Mouse (Mus musculus) hindbrain, embryonic 15.5 days (tissue): ENCODE data around the gene Slc25a19. TPM values are rescaled to one million over a fixed set of nuclear protein-coding genes. Genes with fewer than 3 reads are reported as not detected.

ENCODE experiments used
- ATAC-seq: fragments of 200-750 bp; cut with Nextera tagmentation; 2 replicates; pipeline ENCODE4 v1.8.0; 2017; ENCODE audit warnings: low read depth, moderate number of reproducible peaks, moderate TSS enrichment; ENCODE audit not compliant: low FRiP score
- H3K27ac ChIP-seq: fragments of 300-500 bp; sonication (generic); replicated peaks from 2 replicates; pipeline ENCODE4 v1.5.1; 2015; ENCODE audit warnings: mild to moderate bottlenecking, inconsistent platforms
- H3K27me3 ChIP-seq: fragments of 300-500 bp; sonication (generic); 2 replicates; pipeline ENCODE4 v1.6.1; 2015; ENCODE audit warnings: control low read depth, inconsistent platforms
- H3K36me3 ChIP-seq: fragments of 300-500 bp; sonication (generic); 2 replicates; pipeline ENCODE4 v1.6.1; 2015; ENCODE audit warnings: control low read depth, inconsistent platforms
- H3K4me1 ChIP-seq: fragments of 300-500 bp; sonication (generic); replicated peaks from 2 replicates; pipeline ENCODE4 v1.6.1; 2015; ENCODE audit warnings: control low read depth, inconsistent platforms
- H3K4me2 ChIP-seq: fragments of 300-500 bp; sonication (generic); 2 replicates; pipeline ENCODE4 v1.6.1; 2015; ENCODE audit warnings: moderate library complexity, mild to moderate bottlenecking, inconsistent platforms
- H3K4me3 ChIP-seq: fragments of 300-500 bp; sonication (generic); 2 replicates; pipeline ENCODE4 v1.5.1; 2015; ENCODE audit warnings: mild to moderate bottlenecking, inconsistent platforms
- H3K9ac ChIP-seq: fragments of 300-500 bp; sonication (generic); 2 replicates; pipeline ENCODE4 v1.6.1; 2015; ENCODE audit warnings: inconsistent platforms
- H3K9me3 ChIP-seq: fragments of 300-500 bp; sonication (generic); 2 replicates; pipeline ENCODE4 v1.6.1; 2016; ENCODE audit warnings: control low read depth, inconsistent platforms
- WGBS: fragments of 180-500 bp; shearing (Covaris S2); methylation state at CpG from one replicate; pipeline ENCODE4 v1.1.7; 2015; 5-methylcytosine and 5-hydroxymethylcytosine counted together
- polyA plus RNA-seq: library from polyadenylated mRNA; unstranded; fragments of >200 nt; fragmentation: Nextera tagmentation; extraction: Ambion mirVana; gene quantifications from 2 replicates; pipeline ENCODE4 v1.2.1, GENCODE M21; 2015

Gene Slc25a19
- polyA plus RNA-seq, 1 experiment from 2014 or later: 47.1 TPM

DNA sequence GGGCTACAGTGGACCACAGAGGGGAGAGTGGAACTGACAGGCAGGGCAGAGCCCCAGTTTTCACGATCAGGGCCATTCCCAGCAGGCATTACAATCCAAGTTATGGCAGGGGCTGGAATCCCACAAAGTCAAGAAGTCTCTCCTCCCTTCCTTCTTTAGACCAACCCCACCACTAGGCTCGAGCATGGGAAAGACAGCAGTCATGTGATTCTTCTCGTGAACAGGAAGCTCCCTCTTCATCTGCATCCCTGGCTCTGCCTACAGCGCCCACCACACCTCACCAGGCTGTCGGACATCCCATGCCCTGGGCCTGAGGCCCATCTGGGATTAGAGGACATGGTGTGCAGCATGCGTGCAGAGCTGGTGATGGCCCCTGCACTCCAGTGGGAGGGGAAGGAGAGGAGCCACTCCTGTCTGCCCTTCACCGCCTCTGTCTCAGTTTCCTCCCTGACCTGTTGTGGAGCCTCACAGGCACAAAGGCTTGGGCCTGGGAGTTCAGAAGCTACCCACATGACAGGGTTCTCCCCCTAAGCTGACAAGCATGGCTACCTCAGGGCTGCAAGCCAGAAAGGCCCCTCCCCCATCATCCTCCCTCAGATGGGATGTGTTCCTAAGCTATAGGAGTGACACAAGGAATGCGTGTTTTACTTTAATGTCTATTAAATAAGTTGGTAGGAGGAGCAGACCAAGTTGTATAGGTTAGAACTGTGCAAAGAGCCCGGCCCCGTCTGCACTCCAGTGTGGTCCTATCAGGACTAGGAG is 13.6 kb downstream of the Slc25a19 start:
- no peak for ATAC-seq
- Histone ChIP-seq H3K4me3 (no peak overlapping the region), H3K4me2 (no peak overlapping the region), H3K9ac (no peak overlapping the region), H3K27ac (no peak overlapping the region), H3K4me1 (peaks cover 19% of the 10 kb centered on the region), H3K9me3 (no peaks in the 10 kb centered on the region), H3K36me3 (peaks cover 8% of the 10 kb centered on the region), H3K27me3 (peaks cover 6% of the 10 kb centered on the region; the same call in 1 of the 2 replicates)
- 88% methylated on average over 10 of the region's 10 CpGs for WGBS

DNA sequence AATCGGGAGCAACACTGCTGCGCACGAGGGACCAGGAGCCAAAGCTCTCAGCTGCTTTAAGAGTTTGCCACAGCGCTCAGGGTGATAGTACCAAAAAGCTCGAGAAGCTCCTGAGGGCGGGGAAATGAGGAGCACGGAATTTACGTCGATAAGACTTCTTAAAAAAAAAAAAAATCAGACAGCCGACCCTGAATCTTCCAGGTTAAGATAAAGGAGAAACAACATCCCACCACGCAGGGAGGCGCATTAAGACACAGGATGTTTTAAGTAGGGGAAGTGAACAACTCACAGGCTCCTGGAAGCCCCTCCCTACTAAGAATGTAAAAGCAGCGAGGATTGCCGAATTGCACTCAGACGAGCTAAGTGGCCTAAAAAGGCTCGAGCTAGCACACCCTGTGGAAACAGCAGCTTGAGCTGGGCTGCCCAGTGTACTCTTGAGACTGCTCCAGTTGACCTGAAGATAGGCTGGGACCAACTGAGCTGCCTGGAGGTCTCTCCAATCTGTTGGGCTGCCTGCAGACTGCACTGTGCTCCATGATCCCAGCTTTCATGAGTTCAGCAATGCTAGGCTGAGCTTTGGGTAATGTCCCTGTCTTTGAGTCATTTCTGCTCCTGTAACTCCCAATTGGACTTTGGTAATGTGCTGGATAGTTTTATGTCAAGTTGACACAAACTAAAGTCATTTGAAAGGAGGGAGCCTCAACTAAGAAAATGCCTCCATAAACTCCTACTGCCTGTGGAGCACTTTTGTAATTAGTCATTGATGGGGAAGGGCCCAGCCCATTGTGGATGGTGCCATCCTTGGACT is 14.8 kb downstream of the Slc25a19 start:
- peaks cover 19% of the 10 kb centered on the region for H3K4me1 ChIP-seq
- peak overlapping the region; percentile 67 for H3K4me3 ChIP-seq
- no peaks in the 10 kb centered on the region for H3K9me3 ChIP-seq
- peaks cover 11% of the 10 kb centered on the region for H3K36me3 ChIP-seq
- ATAC-seq: no peak
- H3K4me2 ChIP-seq: peak overlapping the region; percentile 93
- WGBS: 1% methylated on average over 16 of the region's 16 CpGs
- peaks cover 6% of the 10 kb centered on the region; the same call in 1 of the 2 replicates for H3K27me3 ChIP-seq
- peak overlapping the region; percentile 78 for H3K27ac ChIP-seq
- peak overlapping the region; percentile 61 for H3K9ac ChIP-seq

DNA sequence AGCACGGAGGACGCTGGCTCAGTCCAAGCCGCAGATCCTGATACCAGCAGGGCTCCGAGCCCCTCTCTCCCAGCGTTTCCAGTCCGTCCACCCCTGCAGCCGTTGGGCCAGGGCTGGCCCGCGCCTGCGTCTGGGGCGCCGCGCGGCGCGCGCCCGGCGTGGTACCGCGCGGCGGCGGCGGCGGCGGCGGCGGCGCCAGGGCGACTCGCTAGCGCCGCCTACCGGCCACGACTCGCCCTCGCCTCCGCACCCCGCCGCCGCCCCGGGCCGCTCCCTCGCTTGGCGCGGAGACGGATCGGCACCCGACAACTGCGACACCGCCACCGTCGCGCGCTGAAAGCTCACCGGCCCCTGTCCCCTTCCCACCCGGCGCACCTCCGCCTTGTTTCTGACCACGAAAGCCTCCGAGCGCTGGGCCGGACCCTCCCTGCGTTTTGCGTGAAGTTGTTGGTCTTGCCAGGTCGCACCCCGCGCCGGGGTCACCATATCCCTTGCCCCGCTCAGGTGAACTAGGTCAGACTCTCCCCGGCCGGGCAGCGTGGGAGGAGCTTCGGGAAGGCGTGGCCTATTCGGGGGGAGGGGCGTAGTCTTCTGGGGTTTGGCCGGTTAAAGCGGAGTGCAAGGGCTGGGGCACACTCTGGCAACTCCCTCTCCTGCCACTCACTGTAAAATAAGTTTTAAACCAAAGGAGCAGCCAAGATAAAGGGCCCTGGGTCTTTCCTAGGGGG is 15.5 kb downstream of the Slc25a19 start, which contains the start of gene Mif4gd:
Mif4gd (minus strand) TSS at position 560 of the 728 bp plus-strand sequence.
- WGBS: 1% methylated on average over 62 of the region's 80 CpGs
- ATAC-seq: peak; percentile 83
- Histone ChIP-seq H3K9ac (peak within 1 kb of the TSS; percentile 61), H3K27me3 (peaks cover 6% of the 10 kb centered on the region; the same call in 1 of the 2 replicates), H3K9me3 (no peaks in the 10 kb centered on the region), H3K27ac (peak within 1 kb of the TSS; percentile 78), H3K36me3 (peaks cover 17% of the 10 kb centered on the region), H3K4me1 (peaks cover 19% of the 10 kb centered on the region), H3K4me2 (peak within 1 kb of the TSS; percentile 93), H3K4me3 (peak within 1 kb of the TSS; percentile 67)

DNA sequence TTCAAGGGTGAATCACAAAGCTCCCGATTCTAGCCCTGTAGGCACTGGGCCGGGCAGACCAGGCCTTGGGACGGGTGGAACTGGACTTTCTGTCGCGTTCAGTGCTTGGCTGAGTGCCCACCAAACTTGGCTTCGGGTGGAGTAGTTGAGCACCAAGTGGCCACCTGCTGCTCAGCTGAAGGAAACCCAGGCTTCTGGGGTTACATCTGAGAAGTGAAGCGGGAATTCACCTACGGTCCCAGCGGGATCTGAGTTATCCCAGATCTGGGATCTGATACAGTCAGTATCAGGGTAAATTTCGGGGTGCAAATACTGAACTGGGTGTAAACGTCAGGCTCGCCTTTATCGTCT is 16.1 kb downstream of the Slc25a19 start:
- Histone ChIP-seq H3K4me2 (peak overlapping the region; percentile 93), H3K27me3 (peaks cover 6% of the 10 kb centered on the region; the same call in 1 of the 2 replicates), H3K9ac (peak overlapping the region; percentile 61), H3K9me3 (no peaks in the 10 kb centered on the region), H3K4me3 (peak overlapping the region; percentile 67), H3K36me3 (peaks cover 23% of the 10 kb centered on the region), H3K27ac (peak overlapping the region; percentile 78), H3K4me1 (peaks cover 19% of the 10 kb centered on the region)
- WGBS: 2% methylated on average over 13 of the region's 13 CpGs
- no peak for ATAC-seq

DNA sequence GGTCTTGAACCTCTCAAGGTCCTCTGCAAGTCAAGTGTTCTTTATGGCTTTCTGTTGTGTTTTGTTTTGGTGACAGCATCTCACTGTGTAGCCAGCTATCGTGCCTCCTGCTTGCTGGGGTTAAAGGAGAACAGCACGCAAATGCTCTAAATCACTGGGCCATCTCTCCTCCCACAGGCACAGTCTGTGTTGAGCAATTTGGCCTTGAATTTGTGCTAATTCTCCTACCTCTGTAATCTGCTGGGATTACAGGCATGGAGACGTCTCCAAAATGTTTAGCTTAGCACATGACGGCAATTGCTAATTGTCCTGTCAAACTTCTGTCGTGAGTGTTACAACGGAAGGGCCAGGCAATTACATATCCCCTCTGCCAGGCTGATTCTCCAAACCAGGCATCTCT is 16.9 kb downstream of the Slc25a19 start:
- WGBS: 79% methylated on average over 6 of the region's 6 CpGs
- Histone ChIP-seq H3K9me3 (no peaks in the 10 kb centered on the region), H3K4me2 (no peak overlapping the region), H3K4me3 (no peak overlapping the region), H3K36me3 (peaks cover 30% of the 10 kb centered on the region), H3K27ac (no peak overlapping the region), H3K9ac (no peak overlapping the region), H3K4me1 (peaks cover 19% of the 10 kb centered on the region), H3K27me3 (peaks cover 6% of the 10 kb centered on the region; the same call in 1 of the 2 replicates)
- no peak for ATAC-seq

DNA sequence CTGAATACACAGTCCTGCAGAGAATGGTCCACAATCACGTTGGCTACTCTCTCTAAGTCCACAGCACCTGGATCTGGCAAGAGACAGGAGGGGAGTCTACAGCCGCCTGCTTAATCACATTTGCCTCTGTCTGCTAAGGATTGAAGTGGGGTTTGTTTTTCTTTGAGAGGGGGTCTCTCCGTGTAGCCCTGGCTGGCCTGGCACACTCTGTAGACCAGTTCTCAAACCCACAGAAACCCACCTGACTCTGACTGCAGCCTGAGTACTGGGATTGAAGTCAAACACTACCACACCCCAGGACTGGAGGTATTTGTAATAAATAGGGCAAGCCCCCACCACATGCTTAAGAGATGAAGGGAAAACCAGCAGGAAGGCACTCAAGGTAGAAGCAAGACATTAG is 18.5 kb downstream of the Slc25a19 start:
- no peak overlapping the region for H3K27ac ChIP-seq
- H3K4me1 ChIP-seq: peaks cover 33% of the 10 kb centered on the region
- peaks cover 2% of the 10 kb centered on the region; the same call in 1 of the 2 replicates for H3K27me3 ChIP-seq
- ATAC-seq: no peak
- no peak overlapping the region for H3K9ac ChIP-seq
- no peak overlapping the region for H3K4me2 ChIP-seq
- whole genome bisulfite sequencing: 76% methylated on average over 3 of the region's 3 CpGs
- H3K36me3 ChIP-seq: peaks cover 29% of the 10 kb centered on the region
- H3K4me3 ChIP-seq: no peak overlapping the region
- H3K9me3 ChIP-seq: no peaks in the 10 kb centered on the region

DNA sequence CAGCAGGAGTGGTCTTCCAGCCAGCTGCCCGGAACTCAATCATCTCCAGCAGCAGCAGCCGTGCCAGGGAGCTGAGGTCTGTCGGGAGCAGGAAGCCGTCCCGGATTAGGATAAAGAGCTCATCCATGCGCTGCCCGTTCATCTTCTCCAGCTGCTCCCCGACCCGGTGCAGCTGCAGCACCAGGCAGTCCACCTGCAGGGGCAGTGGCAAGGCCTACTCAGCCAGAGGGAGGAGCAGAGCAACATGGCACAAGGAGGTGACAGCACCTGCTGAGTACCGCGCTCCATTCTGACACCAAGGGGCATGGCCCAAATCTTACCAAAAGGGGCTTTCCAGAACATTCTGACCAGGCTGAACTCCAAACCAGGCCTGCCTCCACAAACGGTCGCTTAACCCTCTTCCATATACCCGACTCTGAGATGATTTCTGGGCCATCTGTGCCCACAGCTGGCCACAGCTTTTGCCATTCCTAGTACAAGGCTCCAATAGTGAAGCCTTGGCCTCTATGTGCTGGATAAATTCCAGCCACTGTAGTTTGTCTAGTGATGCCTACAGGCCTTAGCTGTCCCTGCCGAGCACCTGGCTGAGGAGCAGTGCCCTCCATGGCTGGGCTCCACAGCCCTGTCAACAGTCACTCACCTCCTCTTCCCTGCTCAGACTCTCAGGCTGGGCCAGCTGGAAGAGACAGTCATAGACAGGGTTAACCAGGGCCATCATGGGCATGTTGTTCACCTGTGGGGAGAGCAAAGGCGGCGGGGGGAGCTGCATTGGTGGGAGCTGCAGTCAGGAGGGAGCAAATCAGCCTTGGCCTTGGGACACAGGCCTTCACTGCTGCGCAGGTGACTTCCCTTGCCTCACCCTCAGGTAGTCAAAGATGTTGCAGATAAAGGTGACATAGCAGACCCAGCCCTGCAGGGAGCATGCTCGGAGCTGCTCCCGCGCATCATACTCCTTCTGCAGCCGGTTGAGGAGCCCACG is 19.4 kb downstream of the Slc25a19 start:
- peaks cover 34% of the 10 kb centered on the region for H3K4me1 ChIP-seq
- H3K27ac ChIP-seq: no peak overlapping the region
- H3K9ac ChIP-seq: no peak overlapping the region
- no peak overlapping the region for H3K4me3 ChIP-seq
- peaks cover 29% of the 10 kb centered on the region for H3K36me3 ChIP-seq
- H3K4me2 ChIP-seq: no peak overlapping the region
- 75% methylated on average over 23 of the region's 23 CpGs for WGBS
- no peak for ATAC-seq
- H3K9me3 ChIP-seq: no peaks in the 10 kb centered on the region
- H3K27me3 ChIP-seq: no peaks in the 10 kb centered on the region

DNA sequence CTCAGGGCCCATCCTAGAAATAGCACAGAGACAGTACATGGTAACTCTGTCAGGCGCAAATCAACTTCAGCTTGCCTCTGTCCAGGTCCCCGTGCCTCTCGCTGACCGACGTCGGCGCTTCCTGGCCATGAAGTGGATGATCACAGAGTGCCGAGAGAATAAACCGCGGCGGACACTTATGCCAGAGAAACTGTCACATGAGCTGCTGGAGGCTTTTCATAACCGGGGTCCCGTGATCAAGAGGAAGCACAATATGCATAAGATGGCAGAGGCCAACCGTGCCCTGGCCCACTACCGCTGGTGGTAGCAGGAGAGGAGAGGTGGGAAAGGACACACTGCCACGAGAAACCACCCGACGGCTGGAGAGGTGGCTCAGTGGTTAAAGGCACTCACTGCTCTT is 21.4 kb downstream of the Slc25a19 start:
- Histone ChIP-seq H3K4me2 (no peak overlapping the region), H3K27ac (no peak overlapping the region), H3K9ac (no peak overlapping the region), H3K4me1 (peaks cover 33% of the 10 kb centered on the region), H3K27me3 (no peaks in the 10 kb centered on the region), H3K9me3 (no peaks in the 10 kb centered on the region), H3K4me3 (no peak overlapping the region), H3K36me3 (peaks cover 29% of the 10 kb centered on the region)
- ATAC-seq: no peak
- whole genome bisulfite sequencing: 96% methylated on average over 18 of the region's 18 CpGs

DNA sequence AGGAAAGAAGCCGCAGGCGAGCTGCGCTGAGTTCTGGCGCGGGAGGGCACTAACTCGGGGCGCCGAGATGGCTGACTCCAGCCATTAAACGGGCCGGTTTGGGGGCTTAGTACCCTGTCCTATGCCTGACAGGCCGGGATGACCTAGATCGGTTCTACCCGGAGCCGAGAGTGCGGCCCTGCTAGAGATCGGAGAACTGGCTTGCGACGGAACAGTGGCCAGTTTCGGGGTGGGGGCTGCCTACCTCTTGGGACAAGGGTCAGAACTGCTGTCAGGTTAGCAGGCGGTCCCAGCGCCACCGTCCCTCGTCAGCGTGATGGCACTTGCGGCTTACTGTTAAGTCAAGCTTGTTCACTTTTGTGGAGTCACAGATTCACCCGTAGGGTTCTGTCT is 23.8 kb downstream of the Slc25a19 start:
- Histone ChIP-seq H3K9ac (peak overlapping the region; percentile 82), H3K36me3 (peaks cover 27% of the 10 kb centered on the region), H3K9me3 (no peaks in the 10 kb centered on the region), H3K4me1 (peaks cover 31% of the 10 kb centered on the region), H3K4me3 (peak overlapping the region; percentile 72), H3K4me2 (peak overlapping the region; percentile 80), H3K27ac (peak overlapping the region; percentile 97), H3K27me3 (no peaks in the 10 kb centered on the region)
- peak; percentile 29 for ATAC-seq
- WGBS: under 1% methylated on average over 26 of the region's 26 CpGs

DNA sequence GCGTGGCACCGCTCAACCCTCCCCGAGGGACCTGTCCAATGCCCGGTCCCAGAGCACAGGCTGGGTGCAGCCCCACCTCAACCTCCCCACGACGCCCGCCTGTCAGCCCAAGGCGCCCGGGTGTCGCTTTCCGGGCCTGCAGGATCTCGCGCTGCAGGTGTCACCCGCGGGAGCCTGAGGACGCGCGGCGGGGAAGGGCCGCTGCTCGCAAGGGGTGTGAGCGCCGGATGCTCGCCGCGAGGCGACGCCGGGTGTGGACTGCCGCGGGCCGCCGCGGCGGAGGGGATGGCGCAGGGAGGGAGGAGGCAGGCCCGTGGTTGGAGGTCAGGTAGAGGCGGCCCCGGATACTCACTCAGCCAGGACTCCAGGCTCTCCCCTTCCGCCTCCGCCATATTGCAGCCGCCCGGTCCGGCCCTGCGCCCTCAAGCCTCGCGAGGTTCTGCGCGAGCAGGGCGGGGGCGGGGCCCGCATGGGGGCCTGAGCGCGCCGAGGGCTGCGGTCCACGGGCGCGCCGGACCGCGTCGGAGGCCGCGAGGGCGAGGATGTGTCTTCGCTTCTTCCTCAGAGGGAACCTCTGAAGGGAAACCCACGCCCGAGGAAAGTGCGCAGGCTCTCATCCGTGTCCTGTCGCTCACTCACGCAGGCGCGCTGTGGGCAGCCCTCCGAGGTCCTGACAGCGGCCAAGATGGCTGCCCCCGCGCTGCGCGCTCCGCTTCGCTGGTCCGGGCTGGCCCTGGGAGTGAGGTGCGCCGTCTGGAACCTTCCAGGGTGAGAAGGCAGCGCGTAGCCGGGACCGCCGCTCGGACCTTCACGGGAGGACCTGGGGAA is 24.4 kb downstream of the Slc25a19 start, which contains the start of the genes Mrps7 and Gga3:
Mrps7 (plus strand) TSS at position 450 of the 828 bp plus-strand sequence.
Gga3 (minus strand) TSS at position 576 of the 828 bp plus-strand sequence.
- ATAC-seq: peak; percentile 96
- Histone ChIP-seq H3K9ac (peak within 1 kb of the TSS; percentile 82), H3K27me3 (no peaks in the 10 kb centered on the region), H3K4me1 (peaks cover 31% of the 10 kb centered on the region), H3K27ac (peak within 1 kb of the TSS; percentile 97), H3K36me3 (peaks cover 26% of the 10 kb centered on the region), H3K4me2 (peak within 1 kb of the TSS; percentile 80), H3K9me3 (no peaks in the 10 kb centered on the region), H3K4me3 (peak within 1 kb of the TSS; percentile 72)
- WGBS: under 1% methylated on average over 80 of the region's 93 CpGs
